Mouse (Mus musculus) midbrain, embryonic 10.5 days (tissue): Measurements from ENCODE around the gene Disc1. TPM values are rescaled to one million over a fixed set of nuclear protein-coding genes. Genes with fewer than 3 reads are reported as not detected.
A peak's percentile ranks its signal among the peaks of the same experiment; 100 is the strongest.

Source experiments
- DNase-seq: peaks from one replicate; pipeline ENCODE4 v3.0.0-alpha.2; 2017; ENCODE audit warnings: low spot score
- H3K27ac ChIP-seq: fragments of 300-500 bp; sonication (generic); replicated peaks from 2 replicates; pipeline ENCODE4 v1.5.1; 2016; ENCODE audit warnings: mild to moderate bottlenecking
- H3K27me3 ChIP-seq: fragments of 300-500 bp; sonication (generic); 2 replicates; pipeline ENCODE4 v1.6.1; 2016; ENCODE audit warnings: low read depth, mild to moderate bottlenecking; ENCODE audit not compliant: poor library complexity, severe bottlenecking
- H3K36me3 ChIP-seq: fragments of 300-500 bp; sonication (generic); 2 replicates; pipeline ENCODE4 v1.6.1; 2016; ENCODE audit warnings: mild to moderate bottlenecking, moderate library complexity
- H3K4me1 ChIP-seq: fragments of 300-500 bp; sonication (generic); 2 replicates; pipeline ENCODE4 v1.6.1; 2016
- H3K4me3 ChIP-seq: fragments of 300-500 bp; sonication (generic); 2 replicates; pipeline ENCODE4 v1.5.1; 2016; ENCODE audit warnings: mild to moderate bottlenecking, moderate library complexity
- H3K9me3 ChIP-seq: fragments of 300-500 bp; sonication (generic); replicated peaks from 2 replicates; pipeline ENCODE4 v1.6.1; 2016; ENCODE audit warnings: mild to moderate bottlenecking
- WGBS: fragments of 180-500 bp; shearing (Covaris S2); methylation state at CpG from one replicate; pipeline ENCODE4 v1.1.7; 2016; 5-methylcytosine and 5-hydroxymethylcytosine counted together
- polyA plus RNA-seq: library from polyadenylated mRNA; unstranded; fragments of >200 nt; fragmentation: Nextera tagmentation; extraction: Ambion mirVana; gene quantifications from 2 replicates; pipeline ENCODE4 v1.2.1, GENCODE M21; 2016

The Disc1 gene
- polyA plus RNA-seq, 1 experiment from 2014 or later: 2.0 TPM

DNA sequence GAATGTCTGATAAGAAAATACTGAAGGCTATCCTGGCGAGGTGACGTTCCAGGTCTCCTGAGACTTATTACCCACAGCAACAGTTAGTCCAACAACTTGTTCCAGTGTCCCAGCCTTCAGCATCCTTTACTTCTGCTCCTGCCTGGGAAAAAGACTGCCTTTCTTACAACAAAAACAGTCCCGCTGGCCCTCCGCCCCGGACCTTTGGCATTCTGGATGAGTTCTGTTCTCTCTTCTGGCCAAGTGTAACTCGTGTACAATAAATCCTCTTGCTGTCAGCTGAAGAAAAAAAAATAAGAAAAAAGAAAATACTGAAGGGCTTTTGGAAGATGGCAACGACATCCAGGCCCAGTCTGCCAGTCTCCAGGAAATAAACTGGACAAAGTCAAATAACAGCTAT is 120.2 kb downstream of the Disc1 start:
- Histone ChIP-seq H3K27ac (no peak overlapping the region), H3K4me3 (no peak overlapping the region), H3K36me3 (no peaks in the 10 kb centered on the region), H3K27me3 (no peaks in the 10 kb centered on the region; the same call in none of the 2 replicates), H3K4me1 (0 out of 2 replicates have a peak, but pooled peaks cover 4% of the 10 kb centered on the region), H3K9me3 (no peaks in the 10 kb centered on the region)
- no peak for DNase-seq
- WGBS: 88% methylated on average over 7 of the region's 7 CpGs

DNA sequence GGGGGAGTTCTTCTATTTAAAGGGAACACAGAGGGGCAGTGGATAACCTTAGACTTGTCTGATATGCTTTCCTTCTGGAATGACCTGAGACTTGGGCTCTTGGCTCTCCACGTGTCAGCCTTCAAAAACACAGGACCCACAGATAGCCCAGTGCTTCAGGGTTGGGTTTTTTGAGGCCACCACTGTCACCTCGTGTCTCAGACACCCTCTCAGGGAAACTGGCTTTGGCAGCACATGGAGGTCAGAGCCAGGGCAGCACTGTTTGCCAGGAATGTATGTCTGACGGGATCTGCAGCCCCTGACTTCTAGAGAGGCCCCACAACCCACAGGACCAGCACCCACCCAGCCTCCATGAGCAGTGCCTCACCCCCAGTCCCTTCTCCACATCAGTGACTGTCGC is 120.9 kb downstream of the Disc1 start:
- Histone ChIP-seq H3K4me3 (no peak overlapping the region), H3K27ac (no peak overlapping the region), H3K27me3 (no peaks in the 10 kb centered on the region; the same call in none of the 2 replicates), H3K4me1 (0 out of 2 replicates have a peak, but pooled peaks cover 4% of the 10 kb centered on the region), H3K36me3 (no peaks in the 10 kb centered on the region), H3K9me3 (no peaks in the 10 kb centered on the region)
- no peak for DNase-seq
- WGBS: 83% methylated on average over 4 of the region's 4 CpGs

GRCm38 (mm10) chr8:125175661-125176060 is 121.7 kb downstream of the Disc1 start:
- H3K4me1 ChIP-seq: 0 out of 2 replicates have a peak, but pooled peaks cover 4% of the 10 kb centered on the region
- no peak for DNase-seq
- H3K4me3 ChIP-seq: no peak overlapping the region
- H3K36me3 ChIP-seq: no peaks in the 10 kb centered on the region
- H3K27ac ChIP-seq: no peak overlapping the region
- no peaks in the 10 kb centered on the region; the same call in none of the 2 replicates for H3K27me3 ChIP-seq
- 92% methylated on average over 4 of the region's 4 CpGs for WGBS
- no peaks in the 10 kb centered on the region for H3K9me3 ChIP-seq

GRCm38 (mm10) chr8:125177091-125177490 is 123.1 kb downstream of the Disc1 start:
- Histone ChIP-seq H3K9me3 (no peaks in the 10 kb centered on the region), H3K4me1 (0 out of 2 replicates have a peak, but pooled peaks cover 4% of the 10 kb centered on the region), H3K36me3 (no peaks in the 10 kb centered on the region), H3K27ac (no peak overlapping the region), H3K27me3 (no peaks in the 10 kb centered on the region; the same call in none of the 2 replicates), H3K4me3 (no peak overlapping the region)
- WGBS: 89% methylated on average over 6 of the region's 6 CpGs
- no peak for DNase-seq

DNA sequence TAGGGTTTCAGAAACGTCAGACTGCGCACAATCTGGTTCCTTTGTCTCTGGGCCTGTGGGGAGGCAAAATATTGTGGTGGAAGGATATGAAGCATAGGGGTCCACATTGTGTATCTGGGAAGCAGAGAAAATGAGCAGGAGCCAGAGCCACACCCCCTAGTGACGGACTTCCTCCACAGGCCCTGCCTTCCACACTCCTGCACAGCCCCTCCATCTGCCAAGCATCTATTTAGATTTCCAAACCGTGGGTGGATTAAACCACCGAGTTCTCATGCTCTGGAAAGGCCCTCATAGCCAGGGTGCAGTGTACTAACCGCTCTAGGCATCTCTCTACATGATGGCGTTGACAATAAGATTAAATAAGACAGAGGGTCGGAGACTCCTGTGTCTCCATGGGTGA is 124.0 kb downstream of the Disc1 start:
- no peaks in the 10 kb centered on the region for H3K36me3 ChIP-seq
- no peaks in the 10 kb centered on the region for H3K9me3 ChIP-seq
- no peaks in the 10 kb centered on the region; the same call in 1 of the 2 replicates for H3K27me3 ChIP-seq
- H3K4me3 ChIP-seq: no peak overlapping the region
- WGBS: 84% methylated on average over 8 of the region's 8 CpGs
- 0 out of 2 replicates have a peak, but pooled peaks cover 6% of the 10 kb centered on the region for H3K4me1 ChIP-seq
- no peak for DNase-seq
- H3K27ac ChIP-seq: no peak overlapping the region

DNA sequence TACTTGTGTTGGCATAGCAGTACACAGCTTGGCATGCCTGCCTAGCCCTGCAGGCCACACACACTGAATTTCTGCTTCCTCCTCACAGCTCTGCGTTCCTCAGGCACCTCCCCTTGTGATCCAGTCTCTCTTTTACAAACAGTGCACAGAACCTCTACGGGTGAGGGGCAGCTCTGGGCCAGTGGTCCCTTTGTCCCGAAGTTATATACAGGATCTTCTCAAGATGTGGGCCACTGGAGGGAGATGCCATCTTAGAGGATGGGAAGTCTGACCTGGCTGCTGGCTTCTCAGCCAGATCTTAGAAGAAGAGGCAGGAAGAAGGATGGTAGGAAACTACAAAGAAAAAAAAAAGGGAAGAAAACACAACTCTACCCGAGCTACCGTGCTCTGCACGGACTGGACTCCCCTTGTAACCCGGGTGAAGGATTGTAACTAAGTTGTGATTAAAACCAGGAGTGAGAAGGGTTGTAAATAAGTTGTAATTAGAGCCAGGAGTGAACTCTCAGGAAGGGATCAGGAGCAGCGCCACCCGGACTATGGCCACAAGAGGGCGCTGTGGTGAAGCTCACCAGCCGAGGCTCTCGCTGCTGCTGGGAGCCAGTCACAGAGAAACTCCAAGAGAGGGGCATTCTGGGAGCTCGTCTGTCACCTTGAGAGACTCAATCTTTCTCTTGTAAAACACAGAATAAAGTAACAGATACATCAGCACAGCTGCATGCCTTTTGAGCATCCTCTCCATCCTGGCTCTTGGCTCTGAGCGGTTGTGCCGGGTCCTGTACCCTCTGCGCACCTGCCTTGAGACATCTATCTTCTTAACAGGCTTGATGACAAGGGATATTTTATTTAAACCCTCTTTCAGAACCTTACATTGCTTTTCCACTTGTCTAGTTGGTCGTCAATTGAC is 129.8 kb downstream of the Disc1 start:
- Histone ChIP-seq H3K27me3 (peaks cover 33% of the 10 kb centered on the region), H3K9me3 (no peaks in the 10 kb centered on the region), H3K4me3 (no peak overlapping the region), H3K27ac (peak overlapping the region; percentile 42), H3K36me3 (no peaks in the 10 kb centered on the region), H3K4me1 (peaks cover 33% of the 10 kb centered on the region)
- WGBS: 24% methylated on average over 17 of the region's 17 CpGs
- DNase-seq: peak; percentile 86

DNA sequence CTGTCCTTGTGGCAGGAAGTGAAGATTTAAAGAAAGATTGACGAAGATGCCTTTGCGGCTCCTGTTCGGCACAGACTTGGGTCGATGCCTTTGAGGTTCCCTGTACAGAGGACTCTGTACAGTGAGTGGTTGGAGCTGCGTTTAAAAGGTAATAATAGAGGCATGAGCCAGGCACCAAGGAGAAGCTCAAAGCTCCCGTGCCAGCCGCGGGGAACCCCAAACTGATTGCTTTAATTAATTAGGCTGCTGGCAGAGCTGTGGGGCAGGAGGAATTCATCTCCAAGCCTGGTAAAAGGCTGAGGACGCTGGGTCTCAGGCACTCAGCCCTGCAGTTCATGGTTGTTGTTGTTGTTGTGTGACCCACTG is 130.4 kb downstream of the Disc1 start:
- H3K4me3 ChIP-seq: no peak overlapping the region
- WGBS: 67% methylated on average over 9 of the region's 9 CpGs
- peaks cover 33% of the 10 kb centered on the region for H3K4me1 ChIP-seq
- H3K9me3 ChIP-seq: no peaks in the 10 kb centered on the region
- no peak for DNase-seq
- peaks cover 38% of the 10 kb centered on the region for H3K27me3 ChIP-seq
- no peaks in the 10 kb centered on the region for H3K36me3 ChIP-seq
- H3K27ac ChIP-seq: no peak overlapping the region

- WGBS: 78% methylated on average over 1 of the region's 1 CpGs
- Histone ChIP-seq H3K27me3 (peaks cover 38% of the 10 kb centered on the region), H3K27ac (no peak overlapping the region), H3K4me3 (no peak overlapping the region), H3K36me3 (no peaks in the 10 kb centered on the region), H3K4me1 (peaks cover 33% of the 10 kb centered on the region), H3K9me3 (no peaks in the 10 kb centered on the region)
- DNase-seq: no peak
Observed at GRCm38 (mm10) chr8:125184881-125185280, 130.9 kb downstream of the Disc1 start.

GRCm38 (mm10) chr8:125187044-125187443 is 133.0 kb downstream of the Disc1 start:
- DNase-seq: no peak
- Histone ChIP-seq H3K36me3 (no peaks in the 10 kb centered on the region), H3K9me3 (no peaks in the 10 kb centered on the region), H3K4me3 (peak overlapping the region; percentile 2; the same call in 1 of the 2 replicates), H3K27ac (peak overlapping the region; percentile 13; the same call in 1 of the 2 replicates), H3K4me1 (peaks cover 33% of the 10 kb centered on the region), H3K27me3 (peaks cover 45% of the 10 kb centered on the region)
- 41% methylated on average over 10 of the region's 10 CpGs for WGBS

DNA sequence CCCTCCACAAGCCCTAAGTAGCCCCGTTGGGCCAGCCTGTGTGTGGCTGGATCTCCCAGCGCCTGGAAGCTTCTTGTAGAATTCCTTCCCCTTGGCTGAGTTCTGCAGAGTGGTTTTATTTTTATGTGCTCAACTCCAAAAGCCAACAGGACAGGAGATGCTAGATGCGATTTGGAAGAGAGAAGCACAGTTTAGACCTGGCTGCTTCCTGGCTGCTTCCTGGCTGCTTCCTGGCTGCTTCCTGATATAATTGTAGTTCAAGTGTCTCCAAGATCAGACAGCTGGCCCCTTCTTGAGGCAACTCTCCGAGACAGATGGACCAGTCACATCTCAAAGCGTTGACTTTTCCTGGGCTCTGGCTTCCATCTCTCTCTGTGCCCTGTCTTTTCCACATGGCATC is 139.7 kb downstream of the Disc1 start:
- Histone ChIP-seq H3K4me3 (no peak overlapping the region), H3K27me3 (peaks cover 38% of the 10 kb centered on the region), H3K27ac (no peak overlapping the region), H3K9me3 (no peaks in the 10 kb centered on the region), H3K36me3 (no peaks in the 10 kb centered on the region), H3K4me1 (peaks cover 34% of the 10 kb centered on the region)
- WGBS: 85% methylated on average over 5 of the region's 5 CpGs
- DNase-seq: no peak

DNA sequence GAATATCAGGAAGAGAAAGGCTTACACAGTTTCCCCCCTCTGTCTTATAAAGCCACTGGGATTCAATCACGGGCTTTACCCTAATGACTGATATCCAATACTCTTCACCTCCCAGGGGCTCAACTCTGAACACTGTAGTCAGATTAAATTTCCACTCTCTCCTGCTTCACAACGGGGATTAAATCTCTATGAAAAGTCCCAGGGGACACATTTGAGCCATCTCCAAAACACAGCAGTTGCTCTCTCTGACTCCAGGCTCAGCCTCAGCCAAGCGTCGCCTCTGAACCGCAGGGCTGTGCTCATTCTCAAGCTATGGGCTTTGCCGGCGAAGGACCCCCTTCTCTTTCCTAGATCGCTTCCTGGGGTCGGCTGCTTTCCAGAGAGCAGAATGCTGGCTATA is 141.1 kb downstream of the Disc1 start:
- no peaks in the 10 kb centered on the region for H3K9me3 ChIP-seq
- 0 out of 2 replicates have a peak overlapping the region, but pooled peaks have one; percentile 40 for H3K27ac ChIP-seq
- no peak for DNase-seq
- H3K4me1 ChIP-seq: peaks cover 42% of the 10 kb centered on the region
- H3K27me3 ChIP-seq: peaks cover 35% of the 10 kb centered on the region
- no peaks in the 10 kb centered on the region for H3K36me3 ChIP-seq
- H3K4me3 ChIP-seq: no peak overlapping the region
- 65% methylated on average over 9 of the region's 9 CpGs for WGBS

- 80% methylated on average over 14 of the region's 14 CpGs for WGBS
- H3K9me3 ChIP-seq: no peaks in the 10 kb centered on the region
- peaks cover 30% of the 10 kb centered on the region for H3K27me3 ChIP-seq
- H3K4me3 ChIP-seq: no peak overlapping the region
- no peaks in the 10 kb centered on the region for H3K36me3 ChIP-seq
- H3K27ac ChIP-seq: peak overlapping the region; percentile 59
- peaks cover 50% of the 10 kb centered on the region for H3K4me1 ChIP-seq
- no peak for DNase-seq
Observed at GRCm38 (mm10) chr8:125196573-125197094, 142.6 kb downstream of the Disc1 start.
